In genomic region chr19:25315458-25315889, GRCm38 (mm10) we compare ENCODE assay signal across 10 mouse cellular contexts.
DNase-seq lines count a peak whose midpoint lies in the region; ATAC-seq lines count a peak whose summit lies in the region.
"Had no signal": no experiment of that assay in that cellular context is flagged by ENCODE, and none has a peak within 500 bp of the region (broad histone marks: within the 10 kb centered on the region; RNA-seq: fewer than 3 reads in every experiment).

No protein-coding gene starts in this region.

- DNase-seq in left cerebral cortex, adult 18-20 months (ENCODE audit: low spot score in 2 of 2): peak; percentile 5 to 22
- DNase-seq in left cerebral cortex, adult 11 months (ENCODE audit: low spot score): no peak
- DNase-seq in left cerebral cortex, postnatal 14 days (ENCODE audit: low spot score in 2 of 2): peak; percentile 43 to 49
- DNase-seq in right cerebral cortex, postnatal 25 days: peak; percentile 15
- no peak for DNase-seq in cerebellum, adult 11-12 months
- DNase-seq in Muller cell, postnatal 12 days (ENCODE audit: inconsistent ontology term): no peak
- DNase-seq: kidney, postnatal 4 days had no signal

- no peak; the same call in 1 of the 2 replicates for ATAC-seq in heart, embryonic 11.5 days (replicated peaks; ENCODE audit: insufficient number of reproducible peaks, low FRiP score, low TSS enrichment)
- no peak for ATAC-seq in erythroid progenitor cell, adult 5-6 weeks (replicated peaks; ENCODE audit: low FRiP score, poor library complexity, severe bottlenecking)
- ATAC-seq: forebrain, embryonic 15.5 days had no signal

- H3K27ac ChIP-seq in heart, embryonic 11.5 days (ENCODE audit: low read depth, low read length): 0 out of 2 replicates have a peak overlapping the region, but pooled peaks have one; percentile 41
- H3K27ac ChIP-seq: forebrain, embryonic 15.5 days had no signal

- no peak overlapping the region for H3K4me3 ChIP-seq in heart, embryonic 11.5 days (ENCODE audit: low read depth, low read length)
- H3K4me3 ChIP-seq: forebrain, embryonic 15.5 days had no signal

- 19% methylated on average over 14 of the region's 14 CpGs for WGBS in heart, embryonic 11.5 days (ENCODE audit: insufficient replicate concordance)

- H3K36me3 ChIP-seq in heart, embryonic 11.5 days (ENCODE audit: control insufficient read depth, insufficient read depth, low read length): no peaks in the 10 kb centered on the region
- H3K36me3 ChIP-seq: forebrain, embryonic 15.5 days had no signal

- no peak overlapping the region for H3K9ac ChIP-seq in heart, embryonic 11.5 days (ENCODE audit: low read depth, low read length)
- H3K9ac ChIP-seq: forebrain, embryonic 15.5 days had no signal

- H3K4me2 ChIP-seq in heart, embryonic 11.5 days: peak overlapping the region; percentile 40
- H3K4me2 ChIP-seq: forebrain, embryonic 15.5 days had no signal

- no peaks in the 10 kb centered on the region for H3K27me3 ChIP-seq in heart, embryonic 11.5 days (ENCODE audit: control insufficient read depth, insufficient read depth, low read length)
- H3K27me3 ChIP-seq: forebrain, embryonic 15.5 days had no signal

- intact Hi-C loops in left cerebral cortex, postnatal 14 days (cut with DNase I): no loop called here

- peaks cover 37% of the 10 kb centered on the region for H3K4me1 ChIP-seq in heart, embryonic 11.5 days (ENCODE audit: control insufficient read depth, insufficient read depth, low read length)
- H3K4me1 ChIP-seq: forebrain, embryonic 15.5 days had no signal

- H3K9me3 ChIP-seq in heart, embryonic 11.5 days (replicated peaks; ENCODE audit: control insufficient read depth, low read length): no peaks in the 10 kb centered on the region
- H3K9me3 ChIP-seq: forebrain, embryonic 15.5 days had no signal

Comparison
In these comparisons a context has a peak if more than half of its experiments do, and no peak if none do; other contexts are left out.
1. DNase-seq: peak in left cerebral cortex, adult 18-20 months (2 of 2), left cerebral cortex, postnatal 14 days (2 of 2) and right cerebral cortex, postnatal 25 days (single experiment); none in left cerebral cortex, adult 11 months (single experiment), cerebellum, adult 11-12 months (single experiment) and Muller cell, postnatal 12 days (single experiment).